Mouse (Mus musculus) kidney, postnatal 36 days (tissue): Measurements from ENCODE around the gene H2-Oa.

Experiments used
- DNase-seq, 2 experiments: peaks; one replicate each; pipeline ENCODE4 v3.0.0; 2021 to 2022; ENCODE audit warnings: mixed read lengths in 2 of 2

The H2-Oa gene

GRCm38 (mm10) chr17:34122188-34122984, 30.2 kb downstream of the H2-Oa start, which contains the start of gene Brd2:
TSS of gene Brd2 (minus strand) at chr17:34122634.
- DNase-seq: peak; percentile 96 to 98

GRCm38 (mm10) chr17:34123111-34123510, 31.0 kb downstream of the H2-Oa start:
- no peak for DNase-seq

- DNase-seq: no peak
Measured at GRCm38 (mm10) chr17:34123518-34123917, 31.4 kb downstream of the H2-Oa start.

- DNase-seq: peak in 1 of 2 experiments; percentile 42
Measured at GRCm38 (mm10) chr17:34124649-34125048, 32.5 kb downstream of the H2-Oa start.

GRCm38 (mm10) chr17:34126826-34127420, 34.8 kb downstream of the H2-Oa start:
- peak in 1 of 2 experiments; percentile 35 for DNase-seq

GRCm38 (mm10) chr17:34127475-34127874, 35.3 kb downstream of the H2-Oa start:
- peak; percentile 83 to 88 for DNase-seq

- DNase-seq: no peak
Measured at GRCm38 (mm10) chr17:34128264-34128937, 36.3 kb downstream of the H2-Oa start.

GRCm38 (mm10) chr17:34128944-34129791, 37.0 kb downstream of the H2-Oa start:
- DNase-seq: no peak

- no peak for DNase-seq
Measured at GRCm38 (mm10) chr17:34130073-34130947, 38.2 kb downstream of the H2-Oa start.

- DNase-seq: no peak
Measured at GRCm38 (mm10) chr17:34131911-34132310, 39.8 kb downstream of the H2-Oa start.

- DNase-seq: peak; percentile 28 to 64
Measured at GRCm38 (mm10) chr17:34133289-34133688, 41.1 kb downstream of the H2-Oa start.

GRCm38 (mm10) chr17:34134451-34134850, 42.3 kb downstream of the H2-Oa start:
- no peak for DNase-seq

GRCm38 (mm10) chr17:34135297-34136224, 43.4 kb downstream of the H2-Oa start:
- peak; percentile 98 to 99 for DNase-seq

GRCm38 (mm10) chr17:34137601-34138000, 45.5 kb downstream of the H2-Oa start:
- DNase-seq: no peak

- no peak for DNase-seq
Measured at GRCm38 (mm10) chr17:34138655-34139054, 46.5 kb downstream of the H2-Oa start.

- DNase-seq: peak; percentile 60 to 61
Measured at GRCm38 (mm10) chr17:34139416-34139815, 47.3 kb downstream of the H2-Oa start.

GRCm38 (mm10) chr17:34140240-34140639, 48.1 kb downstream of the H2-Oa start:
- no peak for DNase-seq

- no peak for DNase-seq
Measured at GRCm38 (mm10) chr17:34141448-34141847, 49.3 kb downstream of the H2-Oa start.

GRCm38 (mm10) chr17:34142456-34143010, 50.4 kb downstream of the H2-Oa start:
- no peak for DNase-seq

- DNase-seq: peak; percentile 32 to 63
Measured at GRCm38 (mm10) chr17:34143033-34143432, 50.9 kb downstream of the H2-Oa start, which contains the start of gene H2-DMb2. TSS of gene H2-DMb2 (plus strand) at chr17:34143307.
